Mouse (Mus musculus) kidney, postnatal 0 days (tissue): ENCODE measurements around the gene Tmco2. TPM values are rescaled to one million over a fixed set of nuclear protein-coding genes. Genes with fewer than 3 reads are reported as not detected.
"Not testable (repeated sequence)": the region's sequence is repeated elsewhere in the genome, so short reads cannot be mapped to it uniquely, and the experiment has no call there.

ENCODE experiments used
- ATAC-seq: fragments of 200-750 bp; cut with Nextera tagmentation; replicated peaks from 2 replicates; pipeline ENCODE4 v1.8.0; 2017; ENCODE audit warnings: low read depth, moderate number of reproducible peaks, moderate TSS enrichment, moderate library complexity; ENCODE audit not compliant: low FRiP score
- DNase-seq: peaks from one replicate; pipeline ENCODE4 v3.0.0-alpha.2; 2016; ENCODE audit warnings: low spot score
- H3K27ac ChIP-seq: fragments of 300-500 bp; sonication (generic); 2 replicates; pipeline ENCODE4 v1.5.1; 2014; ENCODE audit warnings: mild to moderate bottlenecking
- H3K27me3 ChIP-seq: fragments of 300-500 bp; sonication (generic); 2 replicates; pipeline ENCODE4 v1.6.1; 2014; ENCODE audit warnings: low read length, mixed read lengths; ENCODE audit not compliant: insufficient read depth
- H3K36me3 ChIP-seq: fragments of 300-500 bp; sonication (generic); 2 replicates; pipeline ENCODE4 v1.6.1; 2014; ENCODE audit warnings: low read length, mixed read lengths; ENCODE audit not compliant: insufficient read depth
- H3K4me1 ChIP-seq: fragments of 300-500 bp; sonication (generic); replicated peaks from 2 replicates; pipeline ENCODE4 v1.6.1; 2014; ENCODE audit warnings: antibody characterized with exemption, low read length, mixed read lengths; ENCODE audit not compliant: insufficient read depth
- H3K4me2 ChIP-seq: fragments of 300-500 bp; sonication (generic); 2 replicates; pipeline ENCODE4 v1.6.1; 2014; ENCODE audit warnings: mild to moderate bottlenecking, low read length, moderate library complexity, mixed read lengths
- H3K4me3 ChIP-seq: fragments of 300-500 bp; sonication (generic); replicated peaks from 2 replicates; pipeline ENCODE4 v1.5.1; 2014; ENCODE audit warnings: low read depth, low read length
- H3K9ac ChIP-seq: fragments of 300-500 bp; sonication (generic); 2 replicates; pipeline ENCODE4 v1.6.1; 2014; ENCODE audit warnings: low read depth, low read length
- H3K9me3 ChIP-seq: fragments of 300-500 bp; sonication (generic); replicated peaks from 2 replicates; pipeline ENCODE4 v1.6.1; 2016; ENCODE audit warnings: low read length, inconsistent platforms, mixed read lengths
- CTCF ChIP-seq: IDR thresholded peaks from 2 replicates; pipeline ENCODE4 v1.5.1; 2016; ENCODE audit warnings: antibody characterized with exemption, low read depth, mild to moderate bottlenecking, moderate library complexity
- WGBS: fragments of 180-500 bp; shearing (Covaris S2); extraction: QIAGEN DNeasy Blood & Tissue Kit; methylation state at CpG from one replicate; pipeline ENCODE4 v1.1.7; 2014; 5-methylcytosine and 5-hydroxymethylcytosine counted together
- polyA plus RNA-seq: library from polyadenylated mRNA; unstranded; fragments of >200 nt; fragmentation: Nextera tagmentation; extraction: Ambion mirVana; gene quantifications from 2 replicates; pipeline ENCODE4 v1.2.1, GENCODE M21; 2015

Gene Tmco2
- polyA plus RNA-seq, 1 experiment from 2014 or later: not detected

DNA sequence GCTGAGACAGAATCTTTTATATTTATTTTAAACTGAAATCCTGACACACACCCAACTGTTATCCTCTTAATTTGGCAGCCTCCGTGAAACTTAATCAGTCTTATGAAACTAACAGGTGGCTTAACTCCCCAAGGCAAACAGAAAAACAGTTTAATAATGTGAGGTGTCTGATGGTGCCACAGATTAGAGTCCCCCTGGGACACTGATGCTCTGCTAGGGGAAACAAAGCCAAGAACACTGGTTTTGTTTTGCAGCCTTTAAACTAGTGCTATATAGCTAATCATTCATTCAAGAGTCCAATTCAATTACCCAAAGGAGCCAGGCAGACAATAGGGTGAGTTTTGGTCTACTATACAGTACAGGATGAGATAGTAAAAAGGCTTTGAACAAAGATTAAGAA is 28.6 kb downstream of the Tmco2 start:
- Histone ChIP-seq H3K4me2 (no peak overlapping the region), H3K36me3 (peaks cover 34% of the 10 kb centered on the region), H3K27ac (no peak overlapping the region), H3K27me3 (no peaks in the 10 kb centered on the region), H3K4me3 (no peak overlapping the region), H3K4me1 (no peaks in the 10 kb centered on the region), H3K9ac (no peak overlapping the region), H3K9me3 (no peaks in the 10 kb centered on the region)
- ATAC-seq (no peak), DNase-seq (no peak)
- TF ChIP-seq CTCF: no peak
- WGBS: 83% methylated on average over 1 of the region's 1 CpGs

- no peak overlapping the region for H3K4me2 ChIP-seq
Measured at GRCm38 (mm10) chr4:121077915-121078646, 30.9 kb downstream of the Tmco2 start.

DNA sequence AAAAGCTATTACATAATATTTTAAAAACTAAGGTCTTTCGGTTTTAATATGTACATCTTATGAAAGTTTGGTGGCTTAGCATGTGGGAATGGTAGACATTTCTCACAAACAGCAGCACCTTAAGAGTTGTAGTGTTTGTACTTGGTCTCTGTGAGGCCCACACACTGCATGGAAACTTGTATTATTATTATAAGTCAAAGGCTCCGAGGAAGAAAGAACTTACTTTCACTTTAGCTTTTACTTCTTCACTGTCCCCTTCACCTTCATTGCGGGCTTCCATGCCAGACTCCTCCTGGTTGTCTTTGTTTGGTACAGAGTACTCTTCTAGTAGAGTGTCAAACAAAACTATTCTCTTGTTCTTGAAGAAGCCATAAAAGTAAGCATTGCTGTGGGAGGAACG is 34.8 kb downstream of the Tmco2 start:
- Histone ChIP-seq H3K27me3 (no peaks in the 10 kb centered on the region), H3K4me2 (no peak overlapping the region), H3K36me3 (peaks cover 22% of the 10 kb centered on the region), H3K4me1 (no peaks in the 10 kb centered on the region), H3K9me3 (no peaks in the 10 kb centered on the region), H3K27ac (no peak overlapping the region), H3K4me3 (no peak overlapping the region), H3K9ac (no peak overlapping the region)
- 82% methylated on average over 4 of the region's 4 CpGs for WGBS
- no peak for ATAC-seq
- DNase-seq: no peak
- TF ChIP-seq CTCF: no peak

More at GRCm38 (mm10) chr4:121077915-121078646, 30.9 kb downstream of the Tmco2 start:
- ATAC-seq (no peak), DNase-seq (peak; percentile 3)
- no peak overlapping the region for H3K27ac ChIP-seq
- H3K9ac ChIP-seq: no peak overlapping the region
- WGBS: 30% methylated on average over 3 of the region's 3 CpGs
- H3K36me3 ChIP-seq: peaks cover 38% of the 10 kb centered on the region
- H3K4me1 ChIP-seq: no peaks in the 10 kb centered on the region
- H3K4me3 ChIP-seq: no peak overlapping the region
- no peaks in the 10 kb centered on the region for H3K27me3 ChIP-seq
- no peaks in the 10 kb centered on the region for H3K9me3 ChIP-seq
- TF ChIP-seq CTCF: no peak

DNA sequence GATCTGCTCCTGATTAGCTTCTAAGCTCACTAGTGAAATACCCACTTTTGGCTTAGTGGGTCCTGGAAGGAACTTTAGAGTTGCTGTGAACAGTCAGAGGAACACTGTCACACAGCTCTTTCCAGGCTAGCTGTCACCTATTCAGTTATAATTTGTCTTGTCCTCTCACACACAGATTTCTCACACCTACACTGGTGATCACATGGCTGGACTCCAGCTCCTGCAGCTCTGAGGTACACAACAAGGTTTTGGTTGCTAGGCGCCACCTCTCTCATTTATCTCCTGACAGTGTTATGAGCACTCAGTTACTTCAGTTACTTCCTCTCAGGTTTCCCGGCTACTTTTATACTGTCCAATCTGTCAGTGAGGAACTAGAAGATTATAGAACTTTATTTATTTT is 43.7 kb downstream of the Tmco2 start:
- Histone ChIP-seq H3K4me3 (no peak overlapping the region), H3K36me3 (peaks cover 25% of the 10 kb centered on the region), H3K9me3 (no peaks in the 10 kb centered on the region), H3K27ac (no peak overlapping the region), H3K9ac (no peak overlapping the region), H3K4me2 (no peak overlapping the region), H3K27me3 (no peaks in the 10 kb centered on the region), H3K4me1 (no peaks in the 10 kb centered on the region)
- 58% methylated on average over 2 of the region's 2 CpGs for WGBS
- ATAC-seq (no peak), DNase-seq (no peak)
- no peak for TF ChIP-seq CTCF

- H3K9ac ChIP-seq, H3K9me3 ChIP-seq, H3K4me2 ChIP-seq, DNase-seq, H3K27ac ChIP-seq, H3K4me1 ChIP-seq, H3K4me3 ChIP-seq, ATAC-seq, H3K27me3 ChIP-seq: not testable (repeated sequence)
- 85% methylated on average over 10 of the region's 10 CpGs for WGBS
- H3K36me3 ChIP-seq: peaks cover 10% of the 10 kb centered on the region; the same call in 1 of the 2 replicates
Measured at GRCm38 (mm10) chr4:121059218-121059617, 49.8 kb downstream of the Tmco2 start.

DNA sequence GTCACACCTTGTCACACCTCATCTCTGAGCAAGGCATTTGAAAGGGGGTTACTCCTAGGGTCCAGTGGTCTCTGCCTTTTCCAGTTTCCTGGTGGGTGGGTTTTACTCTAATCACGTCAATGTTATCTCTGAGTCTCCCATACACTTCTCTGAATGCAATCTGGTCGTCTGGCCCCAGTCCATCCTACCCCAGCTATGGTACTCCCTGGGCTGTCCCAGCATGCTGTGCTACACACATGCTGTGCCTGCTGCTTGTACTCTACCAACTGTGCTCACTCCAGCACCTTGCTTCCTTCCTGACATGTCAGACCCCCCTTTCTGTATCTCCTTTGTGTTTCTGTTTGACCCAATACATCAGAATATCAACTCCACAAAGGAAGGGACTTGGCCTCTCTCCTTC is 52.0 kb downstream of the Tmco2 start:
- Histone ChIP-seq H3K27ac (no peak overlapping the region), H3K27me3 (no peaks in the 10 kb centered on the region), H3K9ac (no peak overlapping the region), H3K4me2 (no peak overlapping the region), H3K4me3 (no peak overlapping the region), H3K4me1 (no peaks in the 10 kb centered on the region), H3K9me3 (no peaks in the 10 kb centered on the region), H3K36me3 (peaks cover 6% of the 10 kb centered on the region; the same call in 1 of the 2 replicates)
- no peak for TF ChIP-seq CTCF
- 65% methylated on average over 2 of the region's 2 CpGs for WGBS
- no peak for DNase-seq
- ATAC-seq: no peak

- no peaks in the 10 kb centered on the region for H3K27me3 ChIP-seq
- peaks cover 4% of the 10 kb centered on the region; the same call in 1 of the 2 replicates for H3K36me3 ChIP-seq
- no peak overlapping the region for H3K9ac ChIP-seq
- TF ChIP-seq CTCF: peak; percentile 60
- 44% methylated on average over 3 of the region's 3 CpGs for WGBS
- no peak overlapping the region for H3K27ac ChIP-seq
- ATAC-seq: no peak
- H3K4me3 ChIP-seq: no peak overlapping the region
- DNase-seq: no peak
- no peaks in the 10 kb centered on the region for H3K9me3 ChIP-seq
- H3K4me1 ChIP-seq: no peaks in the 10 kb centered on the region
- H3K4me2 ChIP-seq: no peak overlapping the region
Measured at GRCm38 (mm10) chr4:121056342-121056741, 52.7 kb downstream of the Tmco2 start.

Other genes with a start within 250 kb of the Tmco2 start
- gene Exo5, start 184.2 kb downstream of the Tmco2 start, polyA plus RNA-seq: 20.4 and 21.1 TPM in 2 replicates
- 6.0 and 6.7 TPM in 2 replicates for gene Zfp69, start 157.5 kb downstream of the Tmco2 start, polyA plus RNA-seq
- 12.1 and 14.1 TPM in 2 replicates for gene Smap2, start 92.0 kb downstream of the Tmco2 start, polyA plus RNA-seq
- 2.8 and 3.0 TPM in 2 replicates for gene Col9a2, start 69.8 kb downstream of the Tmco2 start, polyA plus RNA-seq
- 38.8 and 42.9 TPM in 2 replicates for gene Zmpste24, start 11.0 kb downstream of the Tmco2 start, polyA plus RNA-seq
- 11.9 and 12.3 TPM in 2 replicates for gene Rlf, start 105.9 kb upstream of the Tmco2 start, polyA plus RNA-seq
- not detected in 2 replicates for gene Gm12888, start 215.7 kb upstream of the Tmco2 start, polyA plus RNA-seq